Mouse (Mus musculus) C2C12 (cell line): ENCODE measurements around the gene Rasa4.
A peak's percentile ranks its signal among the peaks of the same experiment; 100 is the strongest.

Experiments used
- CEBPB ChIP-seq: IDR thresholded peaks from one replicate; pipeline ENCODE4 v1.6.1; 2011; ENCODE audit warnings: low read depth, mild to moderate bottlenecking, control low read depth, moderate library complexity
- CTCF ChIP-seq: IDR thresholded peaks from one replicate; pipeline ENCODE4 v1.5.1; 2011; ENCODE audit not compliant: control insufficient read depth, insufficient read depth, insufficient read length
- MAX ChIP-seq: IDR thresholded peaks from one replicate; pipeline ENCODE4 v1.6.1; 2011; ENCODE audit warnings: mild to moderate bottlenecking, control low read depth
- MYOD1 ChIP-seq: IDR thresholded peaks from one replicate; pipeline ENCODE4 v1.6.1; 2011; ENCODE audit warnings: low read depth; ENCODE audit not compliant: control insufficient read depth, insufficient read length
- MYOG ChIP-seq: IDR thresholded peaks from one replicate; pipeline ENCODE4 v1.6.1; 2011; ENCODE audit not compliant: control insufficient read depth, insufficient read length; ENCODE audit errors: extremely low read depth
- USF1 ChIP-seq: IDR thresholded peaks from one replicate; pipeline ENCODE4 v1.6.1; 2011; ENCODE audit warnings: low read depth, mild to moderate bottlenecking, control low read depth, moderate library complexity

DNA sequence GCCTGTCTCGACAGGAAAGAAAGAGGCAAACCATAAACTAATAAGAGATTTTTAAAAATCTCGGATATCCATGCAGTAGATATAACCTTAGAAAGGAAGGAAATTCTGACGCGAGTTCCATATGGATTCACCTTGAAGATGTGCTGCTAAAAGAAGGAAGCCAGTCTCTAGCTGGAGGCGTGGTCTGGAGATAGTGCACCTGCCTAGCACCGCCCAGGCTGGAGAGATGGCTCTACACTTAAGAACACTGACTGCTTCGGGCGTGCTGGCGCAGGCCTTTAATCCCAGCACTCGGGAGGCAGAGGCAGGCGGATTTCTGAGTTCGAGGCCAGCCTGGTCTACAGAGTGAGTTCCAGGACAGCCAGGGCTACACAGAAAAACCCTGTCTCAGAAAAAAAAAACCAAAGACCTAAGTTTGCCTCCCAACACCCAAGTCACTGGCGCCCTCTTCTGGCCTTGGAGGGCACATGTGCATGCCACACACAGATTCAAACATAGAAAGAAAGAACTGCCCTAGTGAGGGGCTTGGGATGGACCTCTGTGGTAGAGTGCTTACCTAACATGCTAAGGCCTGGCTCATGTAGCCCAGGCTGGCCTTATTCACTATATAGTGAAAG, 54.0 kb downstream of the Rasa4 start:
- TF ChIP-seq MAX (no peak), CTCF (peak; percentile 45), USF1 (no peak), CEBPB (no peak), MYOG (no peak), MYOD1 (no peak)
